Mouse (Mus musculus): Measurements from ENCODE around the gene Olfm4. TPM values are rescaled to one million over a fixed set of nuclear protein-coding genes. Genes with fewer than 3 reads are reported as not detected.

Gene Olfm4
- polyA plus RNA-seq, 1 experiment from 2014 or later, result 8.7 TPM

DNA sequence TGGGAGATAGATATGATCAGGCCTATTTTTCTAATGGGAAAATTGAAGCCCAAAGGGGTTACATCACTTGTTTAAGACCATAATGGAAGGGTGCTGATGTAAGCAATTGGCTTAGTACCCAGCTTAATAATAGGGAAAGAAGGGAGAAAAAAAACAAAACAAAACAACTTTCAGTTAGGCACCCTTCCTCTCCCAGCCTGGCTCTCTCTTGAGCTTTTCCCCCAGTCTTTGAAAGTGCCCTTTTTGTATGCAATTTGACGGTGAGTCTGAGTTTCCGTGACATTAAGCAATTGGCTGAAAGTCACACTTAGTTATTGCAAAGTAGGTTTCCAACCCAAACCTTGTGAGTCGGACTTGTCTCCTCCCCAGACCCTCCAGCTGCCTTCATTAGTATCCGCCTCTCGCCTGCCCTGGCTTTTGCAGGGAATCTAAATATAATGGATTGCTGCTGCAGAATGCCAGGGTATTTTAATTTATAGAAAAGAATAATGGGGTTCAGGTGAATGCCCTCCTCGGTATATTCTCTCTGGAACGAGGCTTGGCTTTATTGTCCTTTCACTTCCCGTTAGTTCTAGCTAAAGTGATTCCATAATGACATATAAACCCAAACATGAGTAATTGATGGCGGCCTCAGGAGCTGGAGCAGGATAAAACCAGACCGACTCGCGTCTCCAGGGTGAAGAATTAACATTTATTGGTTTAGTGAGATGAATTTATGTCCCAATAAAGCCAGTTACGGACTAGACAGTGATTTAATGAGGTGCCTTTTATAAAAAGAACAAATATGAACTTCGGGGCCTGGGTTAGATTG is 12.7 kb upstream of the Olfm4 start:
- Histone ChIP-seq H3K4me1 (replicated peaks; ENCODE audit: control insufficient read depth, insufficient read depth, low read length) (no peaks in the 10 kb centered on the region), H3K9ac (ENCODE audit: low read depth, low read length) (no peak overlapping the region), H3K4me2 (no peak overlapping the region), H3K27me3 (replicated peaks; ENCODE audit: control insufficient read depth, insufficient read depth, low read length) (no peaks in the 10 kb centered on the region), H3K27ac (ENCODE audit: low read depth, low read length) (no peak overlapping the region), H3K4me3 (ENCODE audit: low read depth, low read length) (no peak overlapping the region), H3K9me3 (ENCODE audit: control insufficient read depth, low read length) (no peaks in the 10 kb centered on the region), H3K36me3 (ENCODE audit: control insufficient read depth, insufficient read depth, low read length) (no peaks in the 10 kb centered on the region)
- WGBS, result 76% methylated on average over 14 of the region's 14 CpGs
- ATAC-seq (replicated peaks; ENCODE audit: low FRiP score), result no peak
- DNase-seq (ENCODE audit: low spot score), result no peak

GRCm38 (mm10) chr14:79981437-79981836 is 2.4 kb upstream of the Olfm4 start:
- Histone ChIP-seq H3K36me3 (ENCODE audit: control insufficient read depth, insufficient read depth, low read length) (no peaks in the 10 kb centered on the region), H3K9ac (ENCODE audit: low read depth, low read length) (no peak overlapping the region), H3K27ac (ENCODE audit: low read depth, low read length) (no peak overlapping the region), H3K4me3 (ENCODE audit: low read depth, low read length) (no peak overlapping the region), H3K9me3 (ENCODE audit: control insufficient read depth, low read length) (no peaks in the 10 kb centered on the region), H3K4me2 (no peak overlapping the region), H3K4me1 (replicated peaks; ENCODE audit: control insufficient read depth, insufficient read depth, low read length) (no peaks in the 10 kb centered on the region), H3K27me3 (replicated peaks; ENCODE audit: control insufficient read depth, insufficient read depth, low read length) (no peaks in the 10 kb centered on the region)
- ATAC-seq (replicated peaks; ENCODE audit: low FRiP score) (no peak), DNase-seq (ENCODE audit: low spot score) (no peak)
- 74% methylated on average over 4 of the region's 4 CpGs for WGBS

- 76% methylated on average over 7 of the region's 7 CpGs for WGBS
- ATAC-seq (replicated peaks; ENCODE audit: low FRiP score), result no peak
- DNase-seq (ENCODE audit: low spot score), result no peak
These were observed 1.3 kb downstream of the Olfm4 start for GRCm38 (mm10) chr14:79985137-79985670.

GRCm38 (mm10) chr14:79985696-79986095 is 1.8 kb downstream of the Olfm4 start:
- Histone ChIP-seq H3K4me1 (replicated peaks; ENCODE audit: control insufficient read depth, insufficient read depth, low read length) (no peaks in the 10 kb centered on the region), H3K36me3 (ENCODE audit: control insufficient read depth, insufficient read depth, low read length) (no peaks in the 10 kb centered on the region), H3K9me3 (ENCODE audit: control insufficient read depth, low read length) (no peaks in the 10 kb centered on the region), H3K4me2 (no peak overlapping the region), H3K4me3 (ENCODE audit: low read depth, low read length) (no peak overlapping the region), H3K27me3 (replicated peaks; ENCODE audit: control insufficient read depth, insufficient read depth, low read length) (no peaks in the 10 kb centered on the region), H3K27ac (ENCODE audit: low read depth, low read length) (no peak overlapping the region), H3K9ac (ENCODE audit: low read depth, low read length) (no peak overlapping the region)
- ATAC-seq (replicated peaks; ENCODE audit: low FRiP score) (no peak), DNase-seq (ENCODE audit: low spot score) (no peak)
- WGBS, result 89% methylated on average over 2 of the region's 2 CpGs

More at GRCm38 (mm10) chr14:79985137-79985670, 1.3 kb downstream of the Olfm4 start:
- Histone ChIP-seq H3K36me3 (ENCODE audit: control insufficient read depth, insufficient read depth, low read length) (no peaks in the 10 kb centered on the region), H3K27ac (ENCODE audit: low read depth, low read length) (no peak overlapping the region), H3K4me1 (replicated peaks; ENCODE audit: control insufficient read depth, insufficient read depth, low read length) (no peaks in the 10 kb centered on the region), H3K4me2 (no peak overlapping the region), H3K4me3 (ENCODE audit: low read depth, low read length) (no peak overlapping the region), H3K9ac (ENCODE audit: low read depth, low read length) (no peak overlapping the region), H3K9me3 (ENCODE audit: control insufficient read depth, low read length) (no peaks in the 10 kb centered on the region), H3K27me3 (replicated peaks; ENCODE audit: control insufficient read depth, insufficient read depth, low read length) (no peaks in the 10 kb centered on the region)

DNA sequence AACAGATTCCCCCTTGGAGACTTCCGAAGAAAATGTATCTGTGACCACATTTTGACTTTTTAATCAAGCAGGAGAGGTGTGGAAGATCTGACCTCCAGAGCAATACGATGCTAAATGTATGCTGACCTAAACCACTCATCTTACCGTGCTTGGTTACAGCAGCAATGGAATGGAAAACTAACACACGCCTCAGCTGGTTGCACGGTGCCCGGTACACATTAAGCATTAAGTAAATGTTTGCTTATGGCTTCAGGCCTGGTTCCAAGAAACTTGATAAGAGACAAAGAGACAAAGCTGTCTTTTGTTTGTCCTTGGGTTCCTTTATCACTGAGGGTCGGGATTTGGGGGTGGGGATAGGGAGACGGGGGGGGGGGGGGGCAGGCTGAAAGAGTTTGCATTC is 3.0 kb downstream of the Olfm4 start:
- DNase-seq (ENCODE audit: low spot score) (no peak), ATAC-seq (replicated peaks; ENCODE audit: low FRiP score) (0 out of 2 replicates have a peak, but pooled peaks have one; percentile 15)
- no peak overlapping the region for H3K27ac ChIP-seq (ENCODE audit: low read depth, low read length)

GRCm38 (mm10) chr14:79989785-79990184 is 5.9 kb downstream of the Olfm4 start:
- Histone ChIP-seq H3K27ac (ENCODE audit: low read depth, low read length) (no peak overlapping the region), H3K27me3 (replicated peaks; ENCODE audit: control insufficient read depth, insufficient read depth, low read length) (no peaks in the 10 kb centered on the region), H3K36me3 (ENCODE audit: control insufficient read depth, insufficient read depth, low read length) (no peaks in the 10 kb centered on the region), H3K4me3 (ENCODE audit: low read depth, low read length) (no peak overlapping the region), H3K4me1 (replicated peaks; ENCODE audit: control insufficient read depth, insufficient read depth, low read length) (no peaks in the 10 kb centered on the region), H3K9ac (ENCODE audit: low read depth, low read length) (no peak overlapping the region), H3K9me3 (ENCODE audit: control insufficient read depth, low read length) (no peaks in the 10 kb centered on the region), H3K4me2 (no peak overlapping the region)
- DNase-seq (ENCODE audit: low spot score) (no peak), ATAC-seq (replicated peaks; ENCODE audit: low FRiP score) (no peak)
- WGBS, result 53% methylated on average over 4 of the region's 4 CpGs

More for the DNA sequence above, 3.0 kb downstream of the Olfm4 start:
- no peaks in the 10 kb centered on the region for H3K4me1 ChIP-seq (replicated peaks; ENCODE audit: control insufficient read depth, insufficient read depth, low read length)
- H3K9ac ChIP-seq (ENCODE audit: low read depth, low read length), result no peak overlapping the region
- no peaks in the 10 kb centered on the region for H3K36me3 ChIP-seq (ENCODE audit: control insufficient read depth, insufficient read depth, low read length)
- H3K27me3 ChIP-seq (replicated peaks; ENCODE audit: control insufficient read depth, insufficient read depth, low read length), result no peaks in the 10 kb centered on the region
- no peak overlapping the region for H3K4me2 ChIP-seq
- 70% methylated on average over 8 of the region's 8 CpGs for WGBS
- H3K9me3 ChIP-seq (ENCODE audit: control insufficient read depth, low read length), result no peaks in the 10 kb centered on the region
- no peak overlapping the region for H3K4me3 ChIP-seq (ENCODE audit: low read depth, low read length)

DNA sequence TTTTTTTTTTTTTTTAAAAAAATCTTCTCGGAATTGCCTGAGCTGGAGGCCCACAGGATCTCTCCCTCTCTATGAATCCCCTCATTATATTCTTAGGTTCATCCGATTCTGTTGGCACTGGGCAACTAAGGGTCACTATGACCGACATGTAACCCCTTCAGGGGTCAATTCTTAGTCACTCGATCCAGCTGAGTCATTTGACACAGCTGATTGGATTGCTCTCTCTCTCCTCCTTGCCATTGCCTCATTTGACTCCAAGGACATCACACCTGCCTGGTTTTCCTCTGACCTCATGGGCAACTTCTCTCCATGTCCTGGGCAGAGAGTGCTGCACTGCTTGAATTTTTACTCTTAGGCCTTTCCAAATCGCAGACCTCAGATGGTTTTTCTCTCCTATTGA is 6.7 kb downstream of the Olfm4 start:
- H3K4me1 ChIP-seq (replicated peaks; ENCODE audit: control insufficient read depth, insufficient read depth, low read length), result no peaks in the 10 kb centered on the region
- WGBS, result 66% methylated on average over 5 of the region's 5 CpGs
- DNase-seq (ENCODE audit: low spot score), result no peak
- no peak overlapping the region for H3K4me3 ChIP-seq (ENCODE audit: low read depth, low read length)
- no peak overlapping the region for H3K4me2 ChIP-seq
- H3K36me3 ChIP-seq (ENCODE audit: control insufficient read depth, insufficient read depth, low read length), result no peaks in the 10 kb centered on the region
- H3K27ac ChIP-seq (ENCODE audit: low read depth, low read length), result no peak overlapping the region
- no peak for ATAC-seq (replicated peaks; ENCODE audit: low FRiP score)
- no peaks in the 10 kb centered on the region for H3K9me3 ChIP-seq (ENCODE audit: control insufficient read depth, low read length)
- no peaks in the 10 kb centered on the region for H3K27me3 ChIP-seq (replicated peaks; ENCODE audit: control insufficient read depth, insufficient read depth, low read length)
- H3K9ac ChIP-seq (ENCODE audit: low read depth, low read length), result no peak overlapping the region

DNA sequence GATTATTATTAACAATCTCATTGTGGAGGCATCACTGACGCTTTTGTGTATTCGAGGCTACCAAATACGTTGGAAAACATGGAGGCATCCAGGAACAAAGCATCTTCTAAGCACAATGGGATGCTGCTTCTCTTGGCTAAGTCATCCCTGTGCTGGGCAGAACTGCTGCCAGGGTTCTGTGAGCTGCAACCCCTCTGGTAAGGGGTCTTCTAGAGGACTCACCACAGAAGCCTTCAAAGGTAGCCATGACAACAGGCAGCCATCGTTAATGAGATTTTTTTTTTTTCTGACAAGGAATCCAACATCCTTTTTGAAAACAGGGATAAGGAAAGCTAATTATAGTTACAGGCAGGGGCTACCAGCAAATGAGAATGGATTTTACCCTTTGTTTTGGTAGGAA is 13.7 kb downstream of the Olfm4 start:
- 76% methylated on average over 4 of the region's 4 CpGs for WGBS

GRCm38 (mm10) chr14:80000110-80000531 is 16.2 kb downstream of the Olfm4 start:
- DNase-seq (ENCODE audit: low spot score) (no peak), ATAC-seq (replicated peaks; ENCODE audit: low FRiP score) (no peak)
- no peaks in the 10 kb centered on the region for H3K27me3 ChIP-seq (replicated peaks; ENCODE audit: control insufficient read depth, insufficient read depth, low read length)
- H3K4me1 ChIP-seq (replicated peaks; ENCODE audit: control insufficient read depth, insufficient read depth, low read length), result no peaks in the 10 kb centered on the region
- H3K27ac ChIP-seq (ENCODE audit: low read depth, low read length), result no peak overlapping the region
- H3K9me3 ChIP-seq (ENCODE audit: control insufficient read depth, low read length), result no peaks in the 10 kb centered on the region
- H3K4me3 ChIP-seq (ENCODE audit: low read depth, low read length), result no peak overlapping the region
- H3K9ac ChIP-seq (ENCODE audit: low read depth, low read length), result no peak overlapping the region
- no peak overlapping the region for H3K4me2 ChIP-seq
- H3K36me3 ChIP-seq (ENCODE audit: control insufficient read depth, insufficient read depth, low read length), result no peaks in the 10 kb centered on the region
- 50% methylated on average over 8 of the region's 8 CpGs for WGBS

More for the DNA sequence above, 13.7 kb downstream of the Olfm4 start:
- Histone ChIP-seq H3K4me1 (replicated peaks; ENCODE audit: control insufficient read depth, insufficient read depth, low read length) (no peaks in the 10 kb centered on the region), H3K4me2 (no peak overlapping the region), H3K9me3 (ENCODE audit: control insufficient read depth, low read length) (no peaks in the 10 kb centered on the region), H3K27ac (ENCODE audit: low read depth, low read length) (no peak overlapping the region), H3K4me3 (ENCODE audit: low read depth, low read length) (no peak overlapping the region), H3K9ac (ENCODE audit: low read depth, low read length) (no peak overlapping the region), H3K27me3 (replicated peaks; ENCODE audit: control insufficient read depth, insufficient read depth, low read length) (no peaks in the 10 kb centered on the region), H3K36me3 (ENCODE audit: control insufficient read depth, insufficient read depth, low read length) (no peaks in the 10 kb centered on the region)
- ATAC-seq (replicated peaks; ENCODE audit: low FRiP score) (no peak), DNase-seq (ENCODE audit: low spot score) (no peak)

Measured in liver, embryonic 11.5 days (tissue).